8 mouse cellular contexts compared by ENCODE assay signal in the genomic region with DNA sequence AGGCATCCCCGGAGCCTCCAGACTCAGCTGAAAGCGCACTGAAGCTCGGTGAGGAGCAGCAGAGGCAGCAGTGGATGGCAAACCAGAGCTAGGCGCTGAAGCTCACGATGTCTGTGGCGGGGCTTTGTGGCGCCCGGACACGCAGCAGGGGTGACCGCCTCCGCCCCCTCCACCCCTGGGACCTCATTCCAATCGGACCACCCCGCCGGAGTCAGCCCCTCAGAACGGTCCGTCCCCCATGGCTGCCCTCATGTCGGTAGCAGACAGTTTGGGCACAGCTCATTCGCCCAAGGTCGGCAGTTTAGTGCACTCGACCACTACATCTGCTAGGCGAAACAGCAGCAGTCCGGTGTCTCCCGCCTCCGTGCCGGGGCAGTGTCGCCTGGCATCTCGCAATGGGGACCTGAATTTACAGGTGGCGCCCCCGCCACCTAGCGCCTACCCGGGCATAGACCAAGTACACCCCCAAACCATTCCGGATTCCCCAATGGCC. TPM values are rescaled to one million over a fixed set of nuclear protein-coding genes. Genes with fewer than 3 reads are reported as not detected.
DNase-seq lines count a peak whose midpoint lies in the region; ATAC-seq lines count a peak whose summit lies in the region.

No protein-coding gene starts in this region.

- ATAC-seq in forebrain, embryonic 16.5 days, result no peak
- ATAC-seq in midbrain, embryonic 16.5 days, result no peak

- H3K9me3 ChIP-seq in forebrain, embryonic 16.5 days (ENCODE audit: control insufficient read depth, low read length), result peaks cover 3% of the 10 kb centered on the region; the same call in 1 of the 2 replicates
- no peaks in the 10 kb centered on the region for H3K9me3 ChIP-seq in midbrain, embryonic 16.5 days (replicated peaks; ENCODE audit: control insufficient read depth, low read length, poor library complexity, severe bottlenecking)

- peak overlapping the region; percentile 40 for H3K4me3 ChIP-seq in forebrain, embryonic 16.5 days (replicated peaks; ENCODE audit: low read length)
- peak overlapping the region; percentile 45 for H3K4me3 ChIP-seq in midbrain, embryonic 16.5 days (ENCODE audit: low read depth, low read length)

- peak; percentile 3 to 7 for DNase-seq in layer of hippocampus, postnatal 36 days
- DNase-seq in layer of hippocampus, adult 8-10 months (ENCODE audit: low spot score in 2 of 2), result no peak
- DNase-seq in brain, adult 2 months (ENCODE audit: low read depth, low spot score), result peak; percentile 9
- DNase-seq in kidney, postnatal 25 days, result peak; percentile 10 to 44
- DNase-seq in c-Kit-positive CD71-positive TER-119-positive erythroid progenitor cells, embryonic 14.5 days (ENCODE audit: low spot score), result no peak
- DNase-seq in urinary bladder, adult 2 months (ENCODE audit: low spot score), result no peak

- peaks cover 8% of the 10 kb centered on the region for H3K4me1 ChIP-seq in forebrain, embryonic 16.5 days (replicated peaks; ENCODE audit: control insufficient read depth, insufficient read depth, low read length)
- peaks cover 3% of the 10 kb centered on the region; the same call in 1 of the 2 replicates for H3K4me1 ChIP-seq in midbrain, embryonic 16.5 days (ENCODE audit: control insufficient read depth, insufficient read depth, low read length)

- no peak overlapping the region for H3K27ac ChIP-seq in forebrain, embryonic 16.5 days (ENCODE audit: low read length)
- H3K27ac ChIP-seq in midbrain, embryonic 16.5 days (ENCODE audit: low read length), result no peak overlapping the region

- under 1% methylated on average over 30 of the region's 32 CpGs for WGBS in forebrain, embryonic 16.5 days
- 3% methylated on average over 29 of the region's 32 CpGs for WGBS in midbrain, embryonic 16.5 days

- H3K27me3 ChIP-seq in forebrain, embryonic 16.5 days (replicated peaks; ENCODE audit: control insufficient read depth, insufficient read depth, low read length), result peaks cover 5% of the 10 kb centered on the region; the same call in 1 of the 2 replicates
- no peaks in the 10 kb centered on the region for H3K27me3 ChIP-seq in midbrain, embryonic 16.5 days (ENCODE audit: control insufficient read depth, insufficient read depth, low read depth, low read length)

- H3K4me2 ChIP-seq in forebrain, embryonic 16.5 days (ENCODE audit: low read length), result peak overlapping the region; percentile 64
- H3K4me2 ChIP-seq in midbrain, embryonic 16.5 days (ENCODE audit: low read length), result peak overlapping the region; percentile 66

- H3K36me3 ChIP-seq in forebrain, embryonic 16.5 days (ENCODE audit: control insufficient read depth, insufficient read depth), result no peaks in the 10 kb centered on the region
- no peaks in the 10 kb centered on the region for H3K36me3 ChIP-seq in midbrain, embryonic 16.5 days (ENCODE audit: control insufficient read depth, insufficient read depth, low read length)

- H3K9ac ChIP-seq in forebrain, embryonic 16.5 days (replicated peaks; ENCODE audit: low read depth, low read length), result peak overlapping the region; percentile 39
- peak overlapping the region; percentile 68 for H3K9ac ChIP-seq in midbrain, embryonic 16.5 days (ENCODE audit: low read depth, low read length)

RNA-seq across cellular contexts. Expression of gene Morc2a, which starts 19.9 kb away (rescaled TPM):
- 10 to 100 TPM; 44.3 to 47.4 TPM for total RNA-seq in layer of hippocampus, postnatal 36 days (2021)
- total RNA-seq in layer of hippocampus, adult 8-10 months (2022), result 10 to 100 TPM; 36.6 to 49.3 (median 44.3) TPM
- 47.5 and 49.2 TPM in 2 replicates for polyA plus RNA-seq in forebrain, embryonic 16.5 days (2015; fragmentation: Nextera tagmentation; extraction: Ambion mirVana)
- polyA plus RNA-seq in midbrain, embryonic 16.5 days (2015; fragmentation: Nextera tagmentation; extraction: Ambion mirVana), result 33.7 and 38.5 TPM in 2 replicates
- 16.2 and 20.3 TPM in 2 replicates for polyA plus RNA-seq in urinary bladder, adult 2 months (2012; rRNA removed)

Comparison
In these comparisons a context has a peak if more than half of its experiments do, and no peak if none do; other contexts are left out.
1. DNase-seq: peak in layer of hippocampus, postnatal 36 days (2 of 2), brain, adult 2 months (single experiment) and kidney, postnatal 25 days (2 of 2); none in layer of hippocampus, adult 8-10 months (0 of 2), c-Kit-positive CD71-positive TER-119-positive erythroid progenitor cells, embryonic 14.5 days (single experiment) and urinary bladder, adult 2 months (single experiment).